Mouse (Mus musculus) MEL (cell line): ENCODE measurements around the gene Pgpep1. TPM values are rescaled to one million over a fixed set of nuclear protein-coding genes. Genes with fewer than 3 reads are reported as not detected.

Experiments
- DNase-seq: peaks from one replicate; pipeline ENCODE4 v3.0.0; 2011; ENCODE audit warnings: low read depth, low spot score
- H3K27ac ChIP-seq: 2 replicates; pipeline ENCODE4 v1.5.1; 2012; ENCODE audit warnings: low read depth, mild to moderate bottlenecking, control low read depth, low read length, moderate library complexity; ENCODE audit not compliant: control insufficient read depth
- H3K27me3 ChIP-seq, 2 experiments: fragments of 150-350 bp in 1 of 2; sonication (generic) in 1 of 2; 2 replicates each; pipeline ENCODE4 v1.6.1; 2012; ENCODE audit warnings: low read length in 2 of 2, mild to moderate bottlenecking in 2 of 2, improper control_type of control experiment in 1 of 2, moderate library complexity in 1 of 2; ENCODE audit not compliant: insufficient read depth in 2 of 2, control insufficient read depth in 1 of 2
- H3K36me3 ChIP-seq, 2 experiments: 2 replicates each; pipeline ENCODE4 v1.6.1; 2012 to 2014; ENCODE audit warnings: low read length in 2 of 2, improper control_type of control experiment in 1 of 2, inconsistent platforms in 1 of 2, mild to moderate bottlenecking in 1 of 2; ENCODE audit not compliant: insufficient read depth in 2 of 2, control insufficient read depth in 1 of 2
- H3K4me1 ChIP-seq, 2 experiments: fragments of 150-350 bp in 1 of 2; sonication (generic) in 1 of 2; 2 replicates each; pipeline ENCODE4 v1.6.1; 2012; ENCODE audit warnings: low read length in 2 of 2, improper control_type of control experiment in 1 of 2, mild to moderate bottlenecking in 1 of 2; ENCODE audit not compliant: insufficient read depth in 2 of 2, control insufficient read depth in 1 of 2
- H3K4me3 ChIP-seq, 2 experiments: fragments of 150-350 bp in 1 of 2; sonication (generic) in 1 of 2; 2 replicates each; pipeline ENCODE4 v1.5.1; 2012; ENCODE audit warnings: low read depth in 2 of 2, low read length in 2 of 2, mild to moderate bottlenecking in 2 of 2, moderate library complexity in 2 of 2, control low read depth in 1 of 2, improper control_type of control experiment in 1 of 2; ENCODE audit not compliant: control insufficient read depth in 1 of 2, insufficient read depth in 1 of 2
- H3K79me2 ChIP-seq: 2 replicates; pipeline ENCODE4 v1.6.1; 2012; ENCODE audit warnings: mild to moderate bottlenecking, low read length, moderate library complexity; ENCODE audit not compliant: control insufficient read depth, poor library complexity, insufficient read depth
- H3K9ac ChIP-seq: 2 replicates; pipeline ENCODE4 v1.6.1; 2012; ENCODE audit warnings: low read depth, mild to moderate bottlenecking, control low read depth, low read length, moderate library complexity; ENCODE audit not compliant: control insufficient read depth, poor library complexity, severe bottlenecking
- H3K9me3 ChIP-seq: fragments of 150-350 bp; sonication (generic); replicated peaks from 2 replicates; pipeline ENCODE4 v1.6.1; 2012; ENCODE audit warnings: mild to moderate bottlenecking, low read length, improper control_type of control experiment, moderate library complexity; ENCODE audit not compliant: insufficient read depth
- BHLHE40 ChIP-seq: IDR thresholded peaks from 2 replicates; pipeline ENCODE4 v1.6.1; 2012; ENCODE audit warnings: low read depth, mild to moderate bottlenecking, inconsistent platforms, low read length, improper control_type of control experiment, borderline replicate concordance
- E2F4 ChIP-seq: IDR thresholded peaks from 2 replicates; pipeline ENCODE4 v1.6.1; 2011; ENCODE audit warnings: low read depth, low read length, improper control_type of control experiment, borderline replicate concordance
- EP300 ChIP-seq, 2 experiments: IDR thresholded peaks; 2 replicates each; pipeline ENCODE4 v1.6.1; 2011; ENCODE audit warnings: improper control_type of control experiment in 2 of 2, low read length in 2 of 2, low read depth in 1 of 2, mild to moderate bottlenecking in 1 of 2
- ETS1 ChIP-seq: IDR thresholded peaks from 2 replicates; pipeline ENCODE4 v1.6.1; 2012; ENCODE audit warnings: low read depth, mild to moderate bottlenecking, inconsistent platforms, low read length, improper control_type of control experiment, moderate library complexity
- HCFC1 ChIP-seq: IDR thresholded peaks from 2 replicates; pipeline ENCODE4 v1.6.1; 2012; ENCODE audit warnings: low read depth, mild to moderate bottlenecking, inconsistent platforms, low read length, improper control_type of control experiment, moderate library complexity
- JUND ChIP-seq: IDR thresholded peaks from 2 replicates; pipeline ENCODE4 v1.6.1; 2011; ENCODE audit warnings: low read depth, mild to moderate bottlenecking, improper control_type of control experiment, low read length
- KAT2A ChIP-seq: conservative IDR thresholded peaks from 2 replicates; pipeline ENCODE4 v1.6.1; 2012; ENCODE audit warnings: low read depth, low read length, improper control_type of control experiment, inconsistent platforms
- MEF2A ChIP-seq: IDR thresholded peaks from 2 replicates; pipeline ENCODE4 v1.6.1; 2014; ENCODE audit warnings: low read depth, mild to moderate bottlenecking, inconsistent platforms, low read length, improper control_type of control experiment; ENCODE audit not compliant: poor library complexity, insufficient replicate concordance, severe bottlenecking; ENCODE audit errors: extremely low read depth
- MYB ChIP-seq: IDR thresholded peaks from 2 replicates; pipeline ENCODE4 v1.6.1; 2011; ENCODE audit warnings: mild to moderate bottlenecking, low read depth, low read length, improper control_type of control experiment
- MYC ChIP-seq: IDR thresholded peaks from 2 replicates; pipeline ENCODE4 v1.6.1; 2011; ENCODE audit warnings: low read depth, mild to moderate bottlenecking, low read length, improper control_type of control experiment, moderate library complexity
- NELFE ChIP-seq: IDR thresholded peaks from 2 replicates; pipeline ENCODE4 v1.6.1; 2011; ENCODE audit warnings: low read depth, low read length, improper control_type of control experiment
- NRF1 ChIP-seq: IDR thresholded peaks from 2 replicates; pipeline ENCODE4 v1.6.1; 2014; ENCODE audit warnings: low read depth, mild to moderate bottlenecking, inconsistent platforms, low read length, improper control_type of control experiment, moderate library complexity; ENCODE audit not compliant: poor library complexity, insufficient read depth, severe bottlenecking
- POLR2A ChIP-seq, 2 experiments: IDR thresholded peaks; 2 replicates each; pipeline ENCODE4 v1.6.1; 2011 to 2012; ENCODE audit warnings: low read length in 2 of 2, mild to moderate bottlenecking in 2 of 2, control low read depth in 1 of 2, improper control_type of control experiment in 1 of 2, low read depth in 1 of 2, moderate library complexity in 1 of 2; ENCODE audit not compliant: control insufficient read depth in 1 of 2, insufficient read depth in 1 of 2, poor library complexity in 1 of 2
- POLR2AphosphoS2 ChIP-seq: IDR thresholded peaks from 2 replicates; pipeline ENCODE4 v1.6.1; 2011; ENCODE audit warnings: low read length, improper control_type of control experiment
- RAD21 ChIP-seq: IDR thresholded peaks from 2 replicates; pipeline ENCODE4 v1.6.1; 2011; ENCODE audit warnings: mild to moderate bottlenecking, low read depth, low read length, improper control_type of control experiment
- RCOR1 ChIP-seq: IDR thresholded peaks from 2 replicates; pipeline ENCODE4 v1.6.1; 2012; ENCODE audit warnings: low read depth, mild to moderate bottlenecking, inconsistent platforms, low read length, improper control_type of control experiment
- SMC3 ChIP-seq: IDR thresholded peaks from 2 replicates; pipeline ENCODE4 v1.6.1; 2011; ENCODE audit warnings: low read depth, low read length, improper control_type of control experiment
- TAL1 ChIP-seq: IDR thresholded peaks from 2 replicates; pipeline ENCODE4 v1.6.1; 2012; ENCODE audit warnings: mild to moderate bottlenecking, inconsistent platforms, low read length, moderate library complexity, mixed read lengths
- ZKSCAN1 ChIP-seq: IDR thresholded peaks from 2 replicates; pipeline ENCODE4 v1.6.1; 2012; ENCODE audit warnings: low read depth, mild to moderate bottlenecking, inconsistent platforms, low read length, improper control_type of control experiment, moderate library complexity
- ZNF384 ChIP-seq: IDR thresholded peaks from 2 replicates; pipeline ENCODE4 v1.6.1; 2012; ENCODE audit warnings: low read depth, mild to moderate bottlenecking, inconsistent platforms, low read length, improper control_type of control experiment
- polyA plus RNA-seq, 2 experiments: library from polyadenylated mRNA; stranded (reverse) in 1 of 2; unstranded in 1 of 2; fragments of >175 nt in 1 of 2; fragments of >200 nt in 1 of 2; gene quantifications; 2 replicates each; pipeline versions ENCODE4 v1.2.1 to v1.2.4; 2012; ENCODE audit warnings: low replicate concordance in 2 of 2, low read depth in 1 of 2; ENCODE audit not compliant: insufficient read length in 2 of 2, insufficient read depth in 1 of 2, missing spikeins in 1 of 2
- total RNA-seq: library from RNA; depleted of rRNA; stranded (reverse); fragments of 300-350 nt; gene quantifications from 2 replicates; pipeline ENCODE4 v1.2.3, GENCODE M21; 2012

Gene Pgpep1
- total and polyA plus RNA-seq, 3 experiments: 12.6 to 19.5 TPM; not detected in 1

DNA sequence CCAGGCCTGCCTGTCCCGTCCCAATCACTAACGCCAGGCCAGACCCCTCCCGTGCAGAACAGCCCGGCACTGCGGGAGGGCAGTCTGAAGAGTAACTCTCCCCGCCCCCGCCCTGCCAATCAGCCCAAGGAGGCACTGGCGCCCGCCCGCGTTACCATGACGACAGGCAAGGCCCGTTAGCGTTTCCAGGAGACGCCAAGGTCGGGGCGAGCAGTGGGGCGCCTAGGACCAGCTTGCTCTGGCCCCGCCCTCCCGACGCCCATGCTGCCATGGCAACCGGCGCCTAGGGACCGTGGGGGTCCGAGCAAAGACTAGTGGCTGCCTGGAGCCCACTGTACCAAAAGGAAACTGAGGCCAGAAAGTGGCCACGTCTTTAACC lies 58.9 kb downstream of the Pgpep1 start:
- Histone ChIP-seq H3K4me3 (no peak overlapping the region), H3K4me1 (no peaks in the 10 kb centered on the region), H3K27ac (no peak overlapping the region), H3K36me3 (no peaks in the 10 kb centered on the region; a peak in 1 of 4 replicates), H3K9me3 (no peaks in the 10 kb centered on the region), H3K9ac (no peak overlapping the region), H3K79me2 (peaks cover 8% of the 10 kb centered on the region), H3K27me3 (no peaks in the 10 kb centered on the region)
- no peak for DNase-seq
- TF ChIP-seq EP300 (IDR thresholded peaks at IDR 0.05; ENCODE audit: low read depth in 1 of 2, low read length in 2 of 2) (no peak), E2F4 (no peak), HCFC1 (no peak)

DNA sequence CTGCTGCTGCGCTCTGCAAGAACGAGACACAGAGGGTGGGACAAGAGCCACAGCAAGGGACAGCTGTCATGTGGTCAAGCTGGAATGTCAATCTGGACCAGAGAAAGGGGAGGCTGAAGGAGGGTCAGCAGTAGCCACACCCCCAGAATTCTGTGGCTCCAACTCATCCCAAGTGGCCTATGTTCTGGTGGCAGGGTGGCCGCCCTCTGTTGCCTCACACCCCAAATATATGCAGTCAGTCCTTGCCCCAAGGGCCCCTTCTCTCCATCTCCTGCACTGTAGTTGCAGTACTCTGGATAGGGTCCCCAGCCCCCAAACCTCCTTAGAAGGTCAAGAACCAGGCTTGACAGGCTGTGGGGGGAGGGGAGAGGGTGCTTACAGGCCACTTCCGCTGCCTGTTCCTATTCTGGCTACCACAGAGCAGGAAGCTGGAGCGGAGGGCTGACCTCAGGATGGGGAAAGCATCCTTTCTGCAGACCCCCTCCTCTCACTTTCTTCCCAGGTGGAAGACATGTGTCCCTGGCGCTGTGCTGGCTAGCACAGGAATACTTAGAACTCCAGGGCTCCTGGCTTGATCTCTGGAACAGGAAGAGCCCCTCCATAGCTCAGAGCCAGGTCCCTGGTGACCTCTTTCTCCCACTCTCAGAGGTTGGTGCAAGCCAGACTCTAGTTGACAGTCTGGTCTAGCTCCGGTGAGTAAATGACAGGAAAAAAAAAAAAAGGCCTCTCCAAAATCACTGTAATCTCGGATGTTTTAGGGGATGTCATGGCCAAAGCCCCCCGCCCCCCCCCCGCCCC lies 59.5 kb downstream of the Pgpep1 start:
- Histone ChIP-seq H3K36me3 (no peaks in the 10 kb centered on the region; a peak in 1 of 4 replicates), H3K9ac (no peak overlapping the region), H3K4me1 (no peaks in the 10 kb centered on the region), H3K4me3 (no peak overlapping the region), H3K27ac (no peak overlapping the region), H3K9me3 (no peaks in the 10 kb centered on the region), H3K27me3 (no peaks in the 10 kb centered on the region), H3K79me2 (peaks cover 4% of the 10 kb centered on the region)
- no peak for DNase-seq
- TF ChIP-seq RAD21: no peak
- TF ChIP-seq EP300 (IDR thresholded peaks at IDR 0.05; ENCODE audit: low read depth in 1 of 2, low read length in 2 of 2): no peak
- TF ChIP-seq HCFC1: no peak
- TF ChIP-seq ZKSCAN1: no peak
- TF ChIP-seq NRF1: no peak
- TF ChIP-seq MEF2A: no peak
- no peak for TF ChIP-seq MYB
- TF ChIP-seq POLR2AphosphoS2: no peak
- TF ChIP-seq ETS1: no peak
- no peak for TF ChIP-seq BHLHE40
- TF ChIP-seq TAL1: no peak
- no peak for TF ChIP-seq MYC
- no peak for TF ChIP-seq SMC3
- TF ChIP-seq KAT2A: no peak
- no peak for TF ChIP-seq ZNF384
- TF ChIP-seq POLR2A (IDR thresholded peaks at IDR 0.05; ENCODE audit: control insufficient read depth in 1 of 2, insufficient read depth in 1 of 2, low read depth in 1 of 2, low read length in 2 of 2, poor library complexity in 1 of 2): no peak
- no peak for TF ChIP-seq NELFE
- TF ChIP-seq JUND: no peak
- no peak for TF ChIP-seq RCOR1
